Mouse (Mus musculus): Measurements from ENCODE around the gene Cul9. TPM values are rescaled to one million over a fixed set of nuclear protein-coding genes. Genes with fewer than 3 reads are reported as not detected.
A peak's percentile ranks its signal among the peaks of the same experiment; 100 is the strongest.

Gene Cul9
- total and polyA plus RNA-seq, 2 experiments from 2014 or later, result 13.6 to 70.9 TPM

GRCm38 (mm10) chr17:46555673-46556583, 9.7 kb upstream of the Cul9 start, which contains the start of gene Srf:
Gene Srf, minus strand, starts transcription at chr17:46556175.
- DNase-seq (ENCODE audit: low spot score), result peak; percentile 99
- Histone ChIP-seq H3K36me3 (ENCODE audit: insufficient read depth, low read length) (peaks cover 9% of the 10 kb centered on the region; the same call in 1 of the 2 replicates), H3K9ac (replicated peaks; ENCODE audit: low read length, poor library complexity, severe bottlenecking) (peak within 1 kb of the TSS; percentile 99), H3K4me3 (ENCODE audit: low read depth, low read length) (peak within 1 kb of the TSS; percentile 100), H3K4me2 (ENCODE audit: low read depth, low read length, poor library complexity, severe bottlenecking) (peak within 1 kb of the TSS; percentile 86), H3K9me3 (ENCODE audit: low read length) (no peaks in the 10 kb centered on the region), H3K27me3 (ENCODE audit: insufficient read depth, low read length) (no peaks in the 10 kb centered on the region), H3K27ac (ENCODE audit: low read depth, low read length) (peak within 1 kb of the TSS; percentile 91), H3K4me1 (ENCODE audit: insufficient read depth, low read length) (peaks cover 20% of the 10 kb centered on the region)
- WGBS, result under 1% methylated on average over 46 of the region's 87 CpGs
- TF ChIP-seq CTCF (IDR thresholded peaks at IDR 0.05), result peak; percentile 55
- ATAC-seq (ENCODE audit: low FRiP score), result peak; percentile 94

GRCm38 (mm10) chr17:46554977-46555672, 8.9 kb upstream of the Cul9 start:
- Histone ChIP-seq H3K9ac (replicated peaks; ENCODE audit: low read length, poor library complexity, severe bottlenecking) (peak overlapping the region; percentile 99), H3K9me3 (ENCODE audit: low read length) (no peaks in the 10 kb centered on the region), H3K27me3 (ENCODE audit: insufficient read depth, low read length) (no peaks in the 10 kb centered on the region), H3K27ac (ENCODE audit: low read depth, low read length) (peak overlapping the region; percentile 91), H3K4me3 (ENCODE audit: low read depth, low read length) (peak overlapping the region; percentile 100), H3K4me2 (ENCODE audit: low read depth, low read length, poor library complexity, severe bottlenecking) (peak overlapping the region; percentile 86), H3K36me3 (ENCODE audit: insufficient read depth, low read length) (peaks cover 15% of the 10 kb centered on the region), H3K4me1 (ENCODE audit: insufficient read depth, low read length) (peaks cover 20% of the 10 kb centered on the region)
- under 1% methylated on average over 71 of the region's 75 CpGs for WGBS
- TF ChIP-seq CTCF (IDR thresholded peaks at IDR 0.05), result no peak
- ATAC-seq (ENCODE audit: low FRiP score) (peak; percentile 10; the same call in 1 of the 2 replicates), DNase-seq (ENCODE audit: low spot score) (peak; percentile 28)

- Histone ChIP-seq H3K9ac (replicated peaks; ENCODE audit: low read length, poor library complexity, severe bottlenecking) (peak overlapping the region; percentile 99), H3K36me3 (ENCODE audit: insufficient read depth, low read length) (peaks cover 18% of the 10 kb centered on the region), H3K27me3 (ENCODE audit: insufficient read depth, low read length) (no peaks in the 10 kb centered on the region), H3K4me2 (ENCODE audit: low read depth, low read length, poor library complexity, severe bottlenecking) (peak overlapping the region; percentile 86), H3K27ac (ENCODE audit: low read depth, low read length) (peak overlapping the region; percentile 91), H3K4me3 (ENCODE audit: low read depth, low read length) (peak overlapping the region; percentile 100), H3K4me1 (ENCODE audit: insufficient read depth, low read length) (peaks cover 20% of the 10 kb centered on the region), H3K9me3 (ENCODE audit: low read length) (no peaks in the 10 kb centered on the region)
- under 1% methylated on average over 11 of the region's 11 CpGs for WGBS
- ATAC-seq (ENCODE audit: low FRiP score) (no peak), DNase-seq (ENCODE audit: low spot score) (peak; percentile 21)
- TF ChIP-seq CTCF (IDR thresholded peaks at IDR 0.05), result no peak
Measured at GRCm38 (mm10) chr17:46554646-46554976, 8.4 kb upstream of the Cul9 start.

- ATAC-seq (ENCODE audit: low FRiP score), result no peak
- Histone ChIP-seq H3K4me2 (ENCODE audit: low read depth, low read length, poor library complexity, severe bottlenecking) (peak overlapping the region; percentile 86), H3K4me1 (ENCODE audit: insufficient read depth, low read length) (peaks cover 20% of the 10 kb centered on the region), H3K4me3 (ENCODE audit: low read depth, low read length) (peak overlapping the region; percentile 100), H3K36me3 (ENCODE audit: insufficient read depth, low read length) (peaks cover 23% of the 10 kb centered on the region), H3K9ac (replicated peaks; ENCODE audit: low read length, poor library complexity, severe bottlenecking) (peak overlapping the region; percentile 99; the same call in 1 of the 2 replicates), H3K27me3 (ENCODE audit: insufficient read depth, low read length) (no peaks in the 10 kb centered on the region), H3K9me3 (ENCODE audit: low read length) (no peaks in the 10 kb centered on the region), H3K27ac (ENCODE audit: low read depth, low read length) (no peak overlapping the region)
- DNase-seq (ENCODE audit: low spot score), result no peak
- no peak for TF ChIP-seq CTCF (IDR thresholded peaks at IDR 0.05)
- WGBS, result 65% methylated on average over 3 of the region's 3 CpGs
Measured at GRCm38 (mm10) chr17:46553926-46554325, 7.7 kb upstream of the Cul9 start.

- ATAC-seq (ENCODE audit: low FRiP score) (no peak), DNase-seq (ENCODE audit: low spot score) (no peak)
- Histone ChIP-seq H3K4me3 (ENCODE audit: low read depth, low read length) (peak overlapping the region; percentile 100), H3K9ac (replicated peaks; ENCODE audit: low read length, poor library complexity, severe bottlenecking) (0 out of 2 replicates have a peak overlapping the region, but pooled peaks have one; percentile 99), H3K4me2 (ENCODE audit: low read depth, low read length, poor library complexity, severe bottlenecking) (peak overlapping the region; percentile 86), H3K36me3 (ENCODE audit: insufficient read depth, low read length) (peaks cover 27% of the 10 kb centered on the region), H3K9me3 (ENCODE audit: low read length) (no peaks in the 10 kb centered on the region), H3K27me3 (ENCODE audit: insufficient read depth, low read length) (no peaks in the 10 kb centered on the region), H3K27ac (ENCODE audit: low read depth, low read length) (peak overlapping the region; percentile 70), H3K4me1 (ENCODE audit: insufficient read depth, low read length) (peaks cover 20% of the 10 kb centered on the region)
- TF ChIP-seq CTCF (IDR thresholded peaks at IDR 0.05), result no peak
- 48% methylated on average over 11 of the region's 11 CpGs for WGBS
Measured at GRCm38 (mm10) chr17:46553469-46553868, 7.3 kb upstream of the Cul9 start.

All from midbrain, postnatal 0 days (tissue).